Mouse (Mus musculus): ENCODE results near the gene Rasgrp4.

DNA sequence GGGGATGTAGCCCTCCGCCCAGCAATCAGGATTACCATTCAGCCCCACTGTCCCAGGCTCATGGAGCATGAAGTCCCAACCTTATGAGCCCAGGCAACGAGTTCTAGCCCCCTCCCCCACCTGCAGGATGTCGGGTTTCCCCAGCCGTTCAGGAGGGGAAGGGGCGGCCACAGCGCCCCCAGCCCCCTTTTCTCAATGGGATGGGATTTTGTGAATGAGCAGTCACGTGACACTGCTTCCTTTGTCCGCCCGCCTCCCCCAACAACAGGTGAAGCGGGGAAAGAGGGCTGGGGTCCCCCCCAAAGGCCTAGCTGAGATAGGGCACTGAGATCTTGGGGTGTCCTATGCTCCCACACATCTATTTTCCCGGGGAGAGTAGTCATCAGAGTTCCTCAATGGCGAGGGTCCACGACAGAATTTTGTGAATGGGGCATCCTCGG, 34.2 kb downstream of the Rasgrp4 start:
- no peak for TF ChIP-seq CTCF (IDR thresholded peaks at IDR 0.05; ENCODE audit: borderline replicate concordance, extremely low read depth, insufficient read depth, insufficient read length)
- no peak for TF ChIP-seq POLR2A (IDR thresholded peaks at IDR 0.05; ENCODE audit: borderline replicate concordance, extremely low read depth, insufficient read depth, insufficient read length, poor library complexity, severe bottlenecking)

All from brain, embryonic 14.5 days (tissue).